Mouse (Mus musculus) heart, adult 18-20 months (tissue): ENCODE measurements around the gene Bik. TPM values are rescaled to one million over a fixed set of nuclear protein-coding genes. Genes with fewer than 3 reads are reported as not detected.

ENCODE experiments used
- DNase-seq, 2 experiments: peaks; one replicate each; pipeline ENCODE4 v3.0.0; 2021 to 2022; ENCODE audit warnings: mixed read lengths in 1 of 2
- total RNA-seq, 2 experiments: library from RNA; stranded (reverse); gene quantifications; 2 replicates each; pipeline ENCODE4 v1.2.3; 2021

The Bik gene
- total RNA-seq, 2 experiments from 2014 or later: 5.7 to 6.5 TPM

- DNase-seq: no peak
Observed at GRCm38 (mm10) chr15:83547144-83547543, 20.5 kb downstream of the Bik start.

- DNase-seq: no peak
Observed at GRCm38 (mm10) chr15:83550137-83550536, 23.5 kb downstream of the Bik start.

GRCm38 (mm10) chr15:83553831-83554230 lies 27.2 kb downstream of the Bik start:
- no peak for DNase-seq

GRCm38 (mm10) chr15:83555161-83555974 lies 28.7 kb downstream of the Bik start:
- peak; percentile 92 to 94 for DNase-seq

- DNase-seq: no peak
Observed at GRCm38 (mm10) chr15:83560941-83561477, 34.3 kb downstream of the Bik start.

- DNase-seq: peak; percentile 92 to 94
Observed at GRCm38 (mm10) chr15:83562626-83563270, 36.1 kb downstream of the Bik start.

GRCm38 (mm10) chr15:83563327-83563856 lies 36.7 kb downstream of the Bik start, which contains the start of the genes Tspo and Mcat:
Gene Tspo, plus strand, starts transcription at chr15:83563592.
Gene Mcat, minus strand, starts transcription at chr15:83563787.
- DNase-seq: peak; percentile 82

GRCm38 (mm10) chr15:83563857-83564651 lies 37.4 kb downstream of the Bik start:
- peak; percentile 78 to 80 for DNase-seq

- peak; percentile 55 to 74 for DNase-seq
Observed at GRCm38 (mm10) chr15:83565434-83565833, 38.8 kb downstream of the Bik start.

GRCm38 (mm10) chr15:83566006-83566405 lies 39.3 kb downstream of the Bik start:
- no peak for DNase-seq

- no peak for DNase-seq
Observed at GRCm38 (mm10) chr15:83567728-83568127, 41.1 kb downstream of the Bik start.

- DNase-seq: no peak
Observed at GRCm38 (mm10) chr15:83568544-83568943, 41.9 kb downstream of the Bik start.

GRCm38 (mm10) chr15:83569682-83570081 lies 43.0 kb downstream of the Bik start:
- no peak for DNase-seq

GRCm38 (mm10) chr15:83570641-83571040 lies 44.0 kb downstream of the Bik start:
- DNase-seq: no peak

GRCm38 (mm10) chr15:83571636-83572035 lies 45.0 kb downstream of the Bik start:
- no peak for DNase-seq

GRCm38 (mm10) chr15:83572132-83572531 lies 45.5 kb downstream of the Bik start:
- DNase-seq: no peak

GRCm38 (mm10) chr15:83573606-83574005 lies 46.9 kb downstream of the Bik start:
- no peak for DNase-seq

- no peak for DNase-seq
Observed at GRCm38 (mm10) chr15:83574731-83575351, 48.2 kb downstream of the Bik start.

GRCm38 (mm10) chr15:83575543-83575942 lies 48.9 kb downstream of the Bik start:
- DNase-seq: no peak

GRCm38 (mm10) chr15:83576651-83577050 lies 50.0 kb downstream of the Bik start:
- no peak for DNase-seq

- no peak for DNase-seq
Observed at GRCm38 (mm10) chr15:83582931-83583330, 56.3 kb downstream of the Bik start.
